8 mouse cellular contexts compared by ENCODE assay signal in the genomic region with DNA sequence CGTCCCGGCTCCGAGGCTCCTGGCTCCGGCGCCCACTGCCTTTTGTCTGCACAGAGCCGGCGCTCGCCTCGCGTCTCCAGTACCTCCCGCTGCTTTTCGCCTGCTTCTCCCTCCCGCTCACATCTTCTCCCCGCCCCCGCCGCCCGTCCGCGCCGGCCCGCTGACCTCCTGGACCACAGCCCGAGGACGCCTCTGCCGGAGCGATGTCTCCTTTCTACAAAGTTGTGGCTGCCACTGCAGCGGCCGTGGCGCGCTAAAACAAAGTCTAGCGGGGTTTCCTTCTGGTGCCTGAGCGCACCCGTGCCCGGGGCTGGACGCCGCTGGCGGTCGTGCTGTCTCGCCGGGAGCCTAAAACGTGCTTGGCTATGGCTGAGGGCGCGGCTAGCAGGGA. TPM values are rescaled to one million over a fixed set of nuclear protein-coding genes. Genes with fewer than 3 reads are reported as not detected.
DNase-seq lines count a peak whose midpoint lies in the region; ATAC-seq lines count a peak whose summit lies in the region.

No protein-coding gene starts in this region.

- 0% methylated on average over 42 of the region's 42 CpGs for WGBS in forebrain, embryonic 13.5 days
- under 1% methylated on average over 42 of the region's 42 CpGs for WGBS in stomach, embryonic 16.5 days

- DNase-seq in cerebellum, adult 8-10 months, result peak; percentile 73
- no peak for DNase-seq in cerebellum, adult 9-10 months
- DNase-seq in ZHBTc4 (ENCODE audit: low read depth, low spot score), result peak; percentile 62
- DNase-seq in heart, postnatal 36 days, result peak; percentile 74 to 87
- peak; percentile 76 to 81 for DNase-seq in layer of hippocampus, postnatal 10 days (ENCODE audit: low spot score in 2 of 2)
- peak; percentile 62 for DNase-seq in lung, postnatal 36 days

- peaks cover 22% of the 10 kb centered on the region for H3K4me1 ChIP-seq in forebrain, embryonic 13.5 days
- H3K4me1 ChIP-seq in stomach, embryonic 16.5 days (ENCODE audit: control insufficient read depth, insufficient read depth, low read length), result 0 out of 2 replicates have a peak, but pooled peaks cover 2% of the 10 kb centered on the region

- H3K36me3 ChIP-seq in forebrain, embryonic 13.5 days (ENCODE audit: poor library complexity, severe bottlenecking), result no peaks in the 10 kb centered on the region
- no peaks in the 10 kb centered on the region for H3K36me3 ChIP-seq in stomach, embryonic 16.5 days (ENCODE audit: control insufficient read depth, insufficient read depth, low read length)

- H3K27ac ChIP-seq in forebrain, embryonic 13.5 days, result peak overlapping the region; percentile 66
- H3K27ac ChIP-seq in stomach, embryonic 16.5 days (ENCODE audit: low read length), result peak overlapping the region; percentile 74

- intact Hi-C loops in heart, postnatal 36 days (cut with DNase I), result loop anchor here (5.0 to 10.0 kb wide), 4 partner anchors 86 to 179 kb away; no protein-coding TSS in a partner anchor

- H3K9ac ChIP-seq in forebrain, embryonic 13.5 days, result peak overlapping the region; percentile 85
- peak overlapping the region; percentile 82 for H3K9ac ChIP-seq in stomach, embryonic 16.5 days (ENCODE audit: low read length)

- H3K27me3 ChIP-seq in forebrain, embryonic 13.5 days, result 0 out of 2 replicates have a peak, but pooled peaks cover 5% of the 10 kb centered on the region
- H3K27me3 ChIP-seq in stomach, embryonic 16.5 days (ENCODE audit: control insufficient read depth, insufficient read depth, low read length), result no peaks in the 10 kb centered on the region

- H3K9me3 ChIP-seq in forebrain, embryonic 13.5 days (replicated peaks), result no peaks in the 10 kb centered on the region
- H3K9me3 ChIP-seq in stomach, embryonic 16.5 days (replicated peaks; ENCODE audit: control insufficient read depth, low read length), result no peaks in the 10 kb centered on the region

- H3K4me2 ChIP-seq in forebrain, embryonic 13.5 days, result peak overlapping the region; percentile 96
- peak overlapping the region; percentile 95 for H3K4me2 ChIP-seq in stomach, embryonic 16.5 days (ENCODE audit: low read depth, low read length)

- H3K4me3 ChIP-seq in forebrain, embryonic 13.5 days, result peak overlapping the region; percentile 82
- peak overlapping the region; percentile 87 for H3K4me3 ChIP-seq in stomach, embryonic 16.5 days (replicated peaks; ENCODE audit: low read length)

- peak; percentile 67 for ATAC-seq in forebrain, embryonic 13.5 days
- peak; percentile 51; the same call in 1 of the 2 replicates for ATAC-seq in stomach, embryonic 16.5 days (ENCODE audit: insufficient read depth, low FRiP score)

RNA-seq across cellular contexts. Expression of a gene that starts 0.3 kb away (rescaled TPM):
- polyA plus RNA-seq in forebrain, embryonic 13.5 days (2015; fragmentation: Nextera tagmentation; extraction: Ambion mirVana), result 4.1 and 4.4 TPM in 2 replicates
- total RNA-seq in heart, postnatal 36 days (2021), result 1 to 10 TPM; 3.9 to 4.4 TPM
- total RNA-seq in layer of hippocampus, postnatal 10 days (2021), result 10 to 100 TPM; 11.7 to 12.3 TPM
- 1.9 and 2.2 TPM in 2 replicates for polyA plus RNA-seq in stomach, embryonic 16.5 days (2015; fragmentation: Nextera tagmentation; extraction: Ambion mirVana)

RNA-seq across cellular contexts. Expression of a gene that starts 42.7 kb away (rescaled TPM):
- 0.19 and 0.33 TPM in 2 replicates for polyA plus RNA-seq in forebrain, embryonic 13.5 days (2015; fragmentation: Nextera tagmentation; extraction: Ambion mirVana)
- not detected for total RNA-seq in heart, postnatal 36 days (2021)
- total RNA-seq in layer of hippocampus, postnatal 10 days (2021), result not detected
- 0.30 and 0.43 TPM in 2 replicates for polyA plus RNA-seq in stomach, embryonic 16.5 days (2015; fragmentation: Nextera tagmentation; extraction: Ambion mirVana)
